Mouse (Mus musculus): ENCODE measurements around the gene Slc9a8. TPM values are rescaled to one million over a fixed set of nuclear protein-coding genes. Genes with fewer than 3 reads are reported as not detected.

The Slc9a8 gene
- polyA plus RNA-seq, 1 experiment from 2014 or later = 27.0 TPM

DNA sequence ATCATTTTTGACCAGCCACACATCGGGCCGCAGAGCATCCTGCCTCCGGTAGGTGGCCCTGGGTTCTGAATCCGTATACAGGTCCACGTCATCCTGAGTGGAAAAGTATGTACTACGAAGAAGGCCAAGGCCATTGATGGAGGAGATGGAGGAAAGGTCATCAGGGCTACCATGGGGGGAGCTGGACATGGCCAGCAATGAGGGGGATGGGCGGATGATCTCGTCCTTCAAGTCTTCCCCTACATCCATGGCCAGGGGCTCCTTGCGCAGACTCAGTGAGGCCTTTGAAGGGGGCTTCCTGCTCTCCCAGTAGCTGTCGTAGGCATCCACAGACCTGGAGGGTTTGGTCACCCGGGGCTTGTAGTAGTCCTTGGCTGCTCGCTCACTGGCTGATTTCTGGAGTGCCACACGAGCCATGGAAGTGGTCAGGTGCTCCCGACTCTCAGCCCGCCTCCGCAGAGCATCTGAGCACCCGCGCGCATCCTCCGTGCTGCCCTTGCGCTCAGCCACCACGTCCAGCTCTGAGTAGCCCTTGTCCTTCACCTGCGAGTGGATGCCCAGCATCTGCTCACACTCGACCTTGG lies 62.4 kb downstream of the Slc9a8 start:
- no peak overlapping the region for H3K9ac ChIP-seq (replicated peaks)
- H3K27me3 ChIP-seq = no peaks in the 10 kb centered on the region
- H3K4me1 ChIP-seq (replicated peaks) = no peaks in the 10 kb centered on the region
- H3K4me2 ChIP-seq = no peak overlapping the region
- 94% methylated on average over 24 of the region's 24 CpGs for WGBS
- no peak overlapping the region for H3K27ac ChIP-seq
- no peak overlapping the region for H3K4me3 ChIP-seq (replicated peaks)
- H3K36me3 ChIP-seq = peaks cover 62% of the 10 kb centered on the region
- no peaks in the 10 kb centered on the region for H3K9me3 ChIP-seq
- no peak for ATAC-seq (ENCODE audit: insufficient number of reproducible peaks, insufficient read depth, low FRiP score, low TSS enrichment, low read depth)

DNA sequence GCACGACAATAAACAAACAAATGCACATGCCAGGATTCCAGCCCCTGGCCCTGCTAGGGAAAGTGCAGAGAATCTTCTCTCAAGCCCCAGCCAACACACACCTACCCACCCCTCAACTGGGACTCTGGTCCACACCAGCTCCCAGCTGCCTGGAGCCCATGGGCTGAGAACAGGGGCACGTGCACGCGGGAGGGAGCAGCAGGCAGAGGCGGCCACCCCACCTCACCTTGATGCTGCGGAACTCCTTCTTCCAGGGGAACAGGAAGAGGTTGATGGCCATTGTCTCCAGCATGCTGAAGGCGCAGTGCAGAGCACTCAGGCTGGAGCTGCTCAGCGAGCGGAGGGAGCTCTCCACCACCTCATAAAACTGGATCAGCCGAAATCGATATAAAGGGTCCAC lies 63.4 kb downstream of the Slc9a8 start:
- peaks cover 62% of the 10 kb centered on the region for H3K36me3 ChIP-seq
- 88% methylated on average over 11 of the region's 11 CpGs for WGBS
- H3K27ac ChIP-seq = no peak overlapping the region
- H3K9ac ChIP-seq (replicated peaks) = no peak overlapping the region
- H3K4me3 ChIP-seq (replicated peaks) = no peak overlapping the region
- H3K9me3 ChIP-seq = no peaks in the 10 kb centered on the region
- no peaks in the 10 kb centered on the region for H3K4me1 ChIP-seq (replicated peaks)
- no peaks in the 10 kb centered on the region for H3K27me3 ChIP-seq
- no peak for ATAC-seq (ENCODE audit: insufficient number of reproducible peaks, insufficient read depth, low FRiP score, low TSS enrichment, low read depth)
- no peak overlapping the region for H3K4me2 ChIP-seq

- Histone ChIP-seq H3K4me1 (replicated peaks) (peaks cover 5% of the 10 kb centered on the region), H3K4me3 (replicated peaks) (no peak overlapping the region), H3K9me3 (no peaks in the 10 kb centered on the region), H3K27ac (no peak overlapping the region), H3K4me2 (no peak overlapping the region), H3K36me3 (peaks cover 57% of the 10 kb centered on the region), H3K27me3 (no peaks in the 10 kb centered on the region), H3K9ac (replicated peaks) (no peak overlapping the region)
- WGBS = 92% methylated on average over 7 of the region's 7 CpGs
- ATAC-seq (ENCODE audit: insufficient number of reproducible peaks, insufficient read depth, low FRiP score, low TSS enrichment, low read depth) = no peak
These were observed 64.2 kb downstream of the Slc9a8 start for GRCm38 (mm10) chr2:167485501-167486377.

DNA sequence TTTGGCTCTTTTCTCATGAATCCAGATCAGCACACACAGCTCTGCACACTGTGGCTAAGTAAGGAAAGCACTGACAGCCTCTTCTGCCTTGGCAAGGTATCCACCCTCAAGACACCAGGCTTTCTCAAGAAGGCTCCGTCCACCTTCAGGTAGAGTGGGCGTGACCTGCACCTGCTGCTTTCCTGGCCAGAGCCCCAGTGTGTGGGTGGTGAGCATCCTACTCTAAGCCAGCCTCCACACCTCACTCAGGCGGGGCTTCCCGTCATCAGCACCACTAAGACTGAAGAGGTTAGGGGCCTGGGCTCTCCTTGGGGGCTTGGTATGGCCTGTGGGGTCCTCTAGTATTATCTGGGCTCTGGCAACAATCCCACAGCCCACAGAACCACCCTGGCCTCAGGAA lies 65.1 kb downstream of the Slc9a8 start:
- Histone ChIP-seq H3K36me3 (peaks cover 52% of the 10 kb centered on the region), H3K4me3 (replicated peaks) (no peak overlapping the region), H3K27ac (no peak overlapping the region), H3K4me1 (replicated peaks) (peaks cover 13% of the 10 kb centered on the region), H3K4me2 (no peak overlapping the region), H3K9ac (replicated peaks) (no peak overlapping the region), H3K9me3 (no peaks in the 10 kb centered on the region), H3K27me3 (no peaks in the 10 kb centered on the region)
- 87% methylated on average over 4 of the region's 4 CpGs for WGBS
- no peak for ATAC-seq (ENCODE audit: insufficient number of reproducible peaks, insufficient read depth, low FRiP score, low TSS enrichment, low read depth)

DNA sequence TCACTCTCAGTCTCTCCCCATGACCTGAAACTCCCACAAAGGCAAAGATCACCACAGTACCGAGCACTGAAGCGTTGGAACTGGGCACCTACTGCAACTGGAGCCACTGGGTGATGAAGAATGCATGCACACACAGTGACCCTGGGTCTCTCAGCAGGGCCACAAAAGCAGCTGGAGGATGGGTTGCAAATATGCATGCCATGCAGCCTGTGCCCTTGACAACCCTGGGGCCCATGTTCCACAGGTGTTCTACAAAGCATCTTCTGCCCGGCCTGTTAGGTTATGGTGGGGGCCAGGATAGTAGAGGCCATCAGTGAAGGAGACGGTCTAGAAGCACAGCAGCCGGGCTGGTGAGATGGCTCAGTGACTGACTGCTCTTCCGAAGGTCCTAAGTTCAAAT lies 66.0 kb downstream of the Slc9a8 start:
- no peaks in the 10 kb centered on the region for H3K9me3 ChIP-seq
- no peaks in the 10 kb centered on the region for H3K27me3 ChIP-seq
- H3K27ac ChIP-seq = no peak overlapping the region
- whole genome bisulfite sequencing = 95% methylated on average over 6 of the region's 6 CpGs
- H3K9ac ChIP-seq (replicated peaks) = no peak overlapping the region
- H3K4me2 ChIP-seq = no peak overlapping the region
- H3K36me3 ChIP-seq = peaks cover 47% of the 10 kb centered on the region
- no peak for ATAC-seq (ENCODE audit: insufficient number of reproducible peaks, insufficient read depth, low FRiP score, low TSS enrichment, low read depth)
- peaks cover 18% of the 10 kb centered on the region for H3K4me1 ChIP-seq (replicated peaks)
- no peak overlapping the region for H3K4me3 ChIP-seq (replicated peaks)

DNA sequence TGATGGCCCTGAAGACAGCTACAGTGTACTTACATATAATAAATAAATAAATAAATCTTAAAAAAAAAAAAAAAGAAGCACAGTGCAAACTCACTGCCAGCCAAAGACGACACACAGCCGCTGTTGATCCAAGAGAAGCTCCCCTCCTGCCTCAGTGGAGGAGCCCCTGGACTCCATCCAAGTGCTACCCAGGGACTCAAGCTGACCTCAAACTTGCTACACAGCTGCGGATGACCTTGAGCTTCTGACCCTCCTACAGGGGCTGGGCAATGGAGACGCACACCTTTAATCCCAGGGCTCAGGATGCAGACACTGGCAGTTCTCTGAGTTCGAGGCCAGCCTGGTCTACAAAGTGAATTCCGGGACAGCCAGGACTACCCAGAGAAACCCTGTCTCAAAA lies 66.5 kb downstream of the Slc9a8 start:
- Histone ChIP-seq H3K4me3 (replicated peaks) (no peak overlapping the region), H3K4me1 (replicated peaks) (peaks cover 18% of the 10 kb centered on the region), H3K27ac (no peak overlapping the region), H3K4me2 (no peak overlapping the region), H3K27me3 (no peaks in the 10 kb centered on the region), H3K9me3 (no peaks in the 10 kb centered on the region), H3K36me3 (peaks cover 42% of the 10 kb centered on the region), H3K9ac (replicated peaks) (no peak overlapping the region)
- no peak for ATAC-seq (ENCODE audit: insufficient number of reproducible peaks, insufficient read depth, low FRiP score, low TSS enrichment, low read depth)
- 89% methylated on average over 6 of the region's 6 CpGs for WGBS

GRCm38 (mm10) chr2:167490813-167491525 lies 69.5 kb downstream of the Slc9a8 start:
- WGBS = 79% methylated on average over 4 of the region's 4 CpGs
- Histone ChIP-seq H3K36me3 (peaks cover 24% of the 10 kb centered on the region), H3K9me3 (no peaks in the 10 kb centered on the region), H3K27ac (no peak overlapping the region), H3K4me2 (peak overlapping the region; percentile 97), H3K4me3 (replicated peaks) (peak overlapping the region; percentile 100; the same call in 1 of the 2 replicates), H3K27me3 (no peaks in the 10 kb centered on the region), H3K4me1 (replicated peaks) (peaks cover 25% of the 10 kb centered on the region), H3K9ac (replicated peaks) (peak overlapping the region; percentile 91)
- ATAC-seq (ENCODE audit: insufficient number of reproducible peaks, insufficient read depth, low FRiP score, low TSS enrichment, low read depth) = no peak

DNA sequence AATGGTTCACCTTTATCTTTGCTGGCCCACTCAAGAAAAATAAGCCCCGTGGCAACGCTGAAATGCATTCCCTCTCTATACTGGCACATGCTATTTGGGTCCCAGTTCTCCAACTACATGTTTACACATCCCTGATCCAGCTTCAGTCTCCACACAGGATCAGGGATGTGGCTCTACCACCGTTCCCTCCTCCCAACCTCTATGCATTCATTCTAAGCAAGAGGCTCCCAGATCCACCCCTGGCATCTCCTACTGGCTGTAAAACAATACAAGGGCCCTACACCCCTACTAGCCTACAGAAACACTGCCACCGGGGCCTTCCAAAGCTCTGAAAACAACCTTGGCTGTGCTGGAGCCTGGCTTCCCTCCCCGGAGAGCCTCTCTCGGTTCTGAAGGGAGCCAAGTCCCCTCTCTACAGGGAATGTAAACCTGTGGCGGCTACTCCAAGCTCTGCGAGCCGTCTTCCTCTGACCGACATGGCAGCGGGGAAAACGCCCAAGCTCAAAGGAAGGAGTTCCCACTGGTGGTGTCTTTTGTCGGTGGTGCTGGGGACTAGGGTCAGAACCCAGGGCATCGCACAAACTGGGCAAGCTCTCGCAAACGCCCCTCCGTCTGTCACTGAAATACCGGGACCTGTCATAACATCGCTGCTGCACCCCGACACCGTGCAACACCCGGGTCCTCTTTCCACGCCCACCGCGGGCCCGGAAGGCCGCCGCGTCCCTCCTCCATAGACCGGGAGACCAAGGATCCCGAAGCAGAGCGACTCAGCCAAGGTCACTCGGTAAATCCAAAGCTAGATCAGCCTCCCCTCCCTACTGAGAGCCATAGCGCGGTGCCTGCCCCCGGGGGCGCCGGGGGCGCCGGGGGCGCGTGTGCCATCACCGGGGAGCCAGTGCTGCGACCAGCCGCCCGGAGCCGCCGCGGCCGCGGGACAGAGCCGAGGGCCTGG lies 70.5 kb downstream of the Slc9a8 start, which contains the start of gene Rnf114:
Gene Rnf114, plus strand, starts transcription at position 889 of the 952 bp plus-strand sequence.
- H3K36me3 ChIP-seq = peaks cover 15% of the 10 kb centered on the region
- peak within 1 kb of the TSS; percentile 91 for H3K9ac ChIP-seq (replicated peaks)
- H3K9me3 ChIP-seq = no peaks in the 10 kb centered on the region
- 4% methylated on average over 52 of the region's 52 CpGs for whole genome bisulfite sequencing
- peak within 1 kb of the TSS; percentile 96 for H3K27ac ChIP-seq
- peak; percentile 21; the same call in 1 of the 2 replicates for ATAC-seq (ENCODE audit: insufficient number of reproducible peaks, insufficient read depth, low FRiP score, low TSS enrichment, low read depth)
- H3K4me1 ChIP-seq (replicated peaks) = peaks cover 25% of the 10 kb centered on the region
- H3K4me2 ChIP-seq = peak within 1 kb of the TSS; percentile 97
- no peaks in the 10 kb centered on the region for H3K27me3 ChIP-seq
- peak within 1 kb of the TSS; percentile 100 for H3K4me3 ChIP-seq (replicated peaks)

DNA sequence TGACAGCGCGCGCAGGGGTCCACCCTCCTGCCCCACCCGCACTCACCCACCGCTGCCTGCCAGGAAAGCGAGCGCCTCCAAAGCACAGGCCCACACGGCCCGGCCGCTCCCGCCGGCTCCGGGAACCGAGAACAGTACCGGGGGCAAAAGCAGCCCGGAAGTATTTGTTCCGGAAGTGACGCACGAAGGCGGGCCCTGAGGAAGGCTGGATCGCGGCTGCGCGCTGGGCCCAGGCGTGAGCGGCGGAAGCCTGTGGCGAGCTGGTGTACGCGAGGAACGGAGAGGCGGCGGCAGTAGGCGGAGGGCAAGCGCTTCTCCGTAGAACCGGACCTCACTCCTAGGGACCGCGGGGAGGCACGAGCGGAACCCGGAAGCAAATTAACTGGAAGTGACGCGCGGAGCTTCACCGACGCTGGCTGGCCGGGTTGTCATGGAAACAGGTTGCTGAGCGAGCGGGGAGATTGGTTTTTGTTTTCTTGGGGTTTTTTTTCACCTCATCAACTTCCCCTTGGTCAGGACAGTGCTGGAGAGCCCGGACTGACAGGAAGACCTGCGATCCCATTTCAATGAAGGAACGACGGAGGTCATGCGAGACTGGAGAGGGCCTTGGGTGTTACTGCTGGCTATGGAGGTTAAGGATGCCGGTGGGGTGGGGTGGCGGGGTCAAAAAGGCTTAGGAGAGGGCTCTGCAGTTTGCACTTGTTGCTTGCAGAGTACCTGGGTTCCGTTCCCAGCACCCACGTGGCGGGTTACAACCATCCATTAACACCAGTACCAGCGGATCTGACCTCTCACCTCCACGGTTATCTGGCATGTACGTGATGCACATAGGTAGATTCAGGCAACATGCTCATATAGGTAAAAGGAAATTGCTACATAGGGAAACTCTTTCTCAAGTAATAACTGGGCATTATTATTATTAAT lies 71.5 kb downstream of the Slc9a8 start, which contains the start of gene Spata2:
Gene Spata2, minus strand, starts transcription at position 175 of the 924 bp plus-strand sequence.
- 1% methylated on average over 63 of the region's 63 CpGs for WGBS
- ATAC-seq (ENCODE audit: insufficient number of reproducible peaks, insufficient read depth, low FRiP score, low TSS enrichment, low read depth) = peak; percentile 71
- peak within 1 kb of the TSS; percentile 96 for H3K27ac ChIP-seq
- H3K4me2 ChIP-seq = peak within 1 kb of the TSS; percentile 97
- H3K27me3 ChIP-seq = no peaks in the 10 kb centered on the region
- H3K36me3 ChIP-seq = peaks cover 9% of the 10 kb centered on the region; the same call in 1 of the 2 replicates
- H3K9ac ChIP-seq (replicated peaks) = peak within 1 kb of the TSS; percentile 91
- H3K9me3 ChIP-seq = no peaks in the 10 kb centered on the region
- peaks cover 25% of the 10 kb centered on the region for H3K4me1 ChIP-seq (replicated peaks)
- H3K4me3 ChIP-seq (replicated peaks) = peak within 1 kb of the TSS; percentile 100

All from limb, embryonic 12.5 days (tissue).